Mouse (Mus musculus): Measurements from ENCODE around the gene Wnt3a.

- TF ChIP-seq POLR2A (IDR thresholded peaks at IDR 0.05; ENCODE audit: insufficient read length, low read depth), result peak; percentile 88
- peak in 1 of 3 experiments; percentile 48 for TF ChIP-seq MYOG (IDR thresholded peaks at IDR 0.05; ENCODE audit: control insufficient read depth in 1 of 3, insufficient read depth in 1 of 3, insufficient read length in 2 of 3, low read depth in 2 of 3)
- no peak for TF ChIP-seq TCF12 (IDR thresholded peaks at IDR 0.05; ENCODE audit: insufficient read depth, poor library complexity, severe bottlenecking)
- TF ChIP-seq SRF (IDR thresholded peaks at IDR 0.05; ENCODE audit: control insufficient read depth, insufficient read length, low read depth), result no peak
- no peak for TF ChIP-seq USF1 (IDR thresholded peaks at IDR 0.05; ENCODE audit: low read depth)
- TF ChIP-seq POLR2AphosphoS2 (IDR thresholded peaks at IDR 0.05; ENCODE audit: insufficient read length, low read depth), result peak; percentile 86
- no peak for TF ChIP-seq CEBPB (IDR thresholded peaks at IDR 0.05; ENCODE audit: insufficient read depth, poor library complexity, severe bottlenecking)
These were observed 62.2 kb downstream of the Wnt3a start, which contains the start of gene Arf1 for GRCm38 (mm10) chr11:59228122-59228953.
